Mouse (Mus musculus) small intestine, adult 2 months (tissue): ENCODE measurements around the gene 1300017J02Rik.

Experiments used
- CTCF ChIP-seq: fragments of 200-500 bp; IDR thresholded peaks from 2 replicates; pipeline ENCODE4 v1.5.1; 2012; ENCODE audit warnings: low read depth, mild to moderate bottlenecking, control low read depth, inconsistent platforms, low read length, moderate library complexity, mixed read lengths; ENCODE audit not compliant: insufficient replicate concordance, insufficient read length; ENCODE audit errors: extremely low read depth
- POLR2A ChIP-seq: fragments of 200-500 bp; IDR thresholded peaks from 2 replicates; pipeline ENCODE4 v1.6.1; 2012; ENCODE audit warnings: low read depth, mild to moderate bottlenecking, control low read depth, inconsistent platforms, low read length, moderate library complexity

GRCm38 (mm10) chr9:103326449-103326848 lies 21.6 kb upstream of the 1300017J02Rik start:
- TF ChIP-seq POLR2A (no peak), CTCF (no peak)
